Mouse (Mus musculus) heart, embryonic 15.5 days (tissue): ENCODE data around the gene Ssmem1. TPM values are rescaled to one million over a fixed set of nuclear protein-coding genes. Genes with fewer than 3 reads are reported as not detected.

Source experiments
- ATAC-seq: fragments of 200-750 bp; cut with Nextera tagmentation; replicated peaks from 2 replicates; pipeline ENCODE4 v1.8.0; 2017; ENCODE audit warnings: low read depth, moderate TSS enrichment; ENCODE audit not compliant: insufficient number of reproducible peaks, insufficient read depth, low FRiP score
- H3K27ac ChIP-seq: fragments of 300-500 bp; sonication (generic); 2 replicates; pipeline ENCODE4 v1.5.1; 2015; ENCODE audit warnings: mild to moderate bottlenecking, inconsistent platforms
- H3K27me3 ChIP-seq: fragments of 300-500 bp; sonication (generic); 2 replicates; pipeline ENCODE4 v1.6.1; 2015; ENCODE audit warnings: inconsistent platforms
- H3K36me3 ChIP-seq: fragments of 300-500 bp; sonication (generic); 2 replicates; pipeline ENCODE4 v1.6.1; 2015; ENCODE audit warnings: mild to moderate bottlenecking, inconsistent platforms
- H3K4me1 ChIP-seq: fragments of 300-500 bp; sonication (generic); replicated peaks from 2 replicates; pipeline ENCODE4 v1.6.1; 2015; ENCODE audit warnings: inconsistent platforms
- H3K4me2 ChIP-seq: fragments of 300-500 bp; sonication (generic); 2 replicates; pipeline ENCODE4 v1.6.1; 2015; ENCODE audit warnings: inconsistent platforms, mild to moderate bottlenecking, moderate library complexity
- H3K4me3 ChIP-seq: fragments of 300-500 bp; sonication (generic); 2 replicates; pipeline ENCODE4 v1.5.1; 2015; ENCODE audit warnings: mild to moderate bottlenecking, inconsistent platforms
- H3K9ac ChIP-seq: fragments of 300-500 bp; sonication (generic); 2 replicates; pipeline ENCODE4 v1.6.1; 2015; ENCODE audit warnings: mild to moderate bottlenecking, inconsistent platforms
- H3K9me3 ChIP-seq: fragments of 300-500 bp; sonication (generic); replicated peaks from 2 replicates; pipeline ENCODE4 v1.6.1; 2016; ENCODE audit warnings: inconsistent platforms
- WGBS: fragments of 180-500 bp; shearing (Covaris S2); methylation state at CpG from one replicate; pipeline ENCODE4 v1.1.7; 2015; ENCODE audit warnings: mixed read lengths; 5-methylcytosine and 5-hydroxymethylcytosine counted together
- polyA plus RNA-seq: library from polyadenylated mRNA; unstranded; fragments of >200 nt; fragmentation: Nextera tagmentation; extraction: Ambion mirVana; gene quantifications from 2 replicates; pipeline ENCODE4 v1.2.1, GENCODE M21; 2015

The Ssmem1 gene
- polyA plus RNA-seq, 1 experiment from 2014 or later: 0.14 TPM

GRCm38 (mm10) chr6:30546571-30547273 is 37.1 kb downstream of the Ssmem1 start:
- WGBS: 17% methylated on average over 17 of the region's 17 CpGs
- Histone ChIP-seq H3K36me3 (no peaks in the 10 kb centered on the region), H3K4me3 (peak overlapping the region; percentile 30), H3K9ac (0 out of 2 replicates have a peak overlapping the region, but pooled peaks have one; percentile 33), H3K9me3 (no peaks in the 10 kb centered on the region), H3K27ac (peak overlapping the region; percentile 87), H3K27me3 (no peaks in the 10 kb centered on the region), H3K4me1 (peaks cover 51% of the 10 kb centered on the region), H3K4me2 (peak overlapping the region; percentile 59)
- peak; percentile 61; the same call in 1 of the 2 replicates for ATAC-seq

- Histone ChIP-seq H3K36me3 (no peaks in the 10 kb centered on the region), H3K9ac (0 out of 2 replicates have a peak overlapping the region, but pooled peaks have one; percentile 33), H3K27ac (peak overlapping the region; percentile 87), H3K4me3 (peak overlapping the region; percentile 30), H3K27me3 (no peaks in the 10 kb centered on the region), H3K4me1 (peaks cover 53% of the 10 kb centered on the region), H3K9me3 (no peaks in the 10 kb centered on the region), H3K4me2 (peak overlapping the region; percentile 59)
- 1% methylated on average over 15 of the region's 17 CpGs for WGBS
- no peak; the same call in 1 of the 2 replicates for ATAC-seq
These were observed 37.6 kb downstream of the Ssmem1 start for GRCm38 (mm10) chr6:30547274-30547645.

- Histone ChIP-seq H3K36me3 (no peaks in the 10 kb centered on the region), H3K4me3 (peak overlapping the region; percentile 30; the same call in 1 of the 2 replicates), H3K27me3 (no peaks in the 10 kb centered on the region), H3K4me1 (peaks cover 53% of the 10 kb centered on the region), H3K27ac (peak overlapping the region; percentile 87), H3K4me2 (peak overlapping the region; percentile 59), H3K9ac (no peak overlapping the region), H3K9me3 (no peaks in the 10 kb centered on the region)
- WGBS: 39% methylated on average over 9 of the region's 9 CpGs
- no peak for ATAC-seq
These were observed 38.1 kb downstream of the Ssmem1 start for GRCm38 (mm10) chr6:30547656-30548306.

- no peaks in the 10 kb centered on the region for H3K27me3 ChIP-seq
- 34% methylated on average over 15 of the region's 15 CpGs for WGBS
- H3K9ac ChIP-seq: no peak overlapping the region
- ATAC-seq: no peak
- no peaks in the 10 kb centered on the region for H3K36me3 ChIP-seq
- no peaks in the 10 kb centered on the region for H3K9me3 ChIP-seq
- peak overlapping the region; percentile 26 for H3K27ac ChIP-seq
- no peak overlapping the region for H3K4me3 ChIP-seq
- no peak overlapping the region for H3K4me2 ChIP-seq
- H3K4me1 ChIP-seq: peaks cover 44% of the 10 kb centered on the region
These were observed 39.6 kb downstream of the Ssmem1 start for GRCm38 (mm10) chr6:30549231-30549761.

- Histone ChIP-seq H3K27me3 (no peaks in the 10 kb centered on the region), H3K9me3 (no peaks in the 10 kb centered on the region), H3K4me1 (peaks cover 39% of the 10 kb centered on the region), H3K36me3 (no peaks in the 10 kb centered on the region), H3K9ac (no peak overlapping the region), H3K27ac (no peak overlapping the region), H3K4me3 (no peak overlapping the region), H3K4me2 (no peak overlapping the region)
- 85% methylated on average over 7 of the region's 7 CpGs for WGBS
- no peak for ATAC-seq
These were observed 41.0 kb downstream of the Ssmem1 start for GRCm38 (mm10) chr6:30550496-30551192.

- no peak overlapping the region for H3K4me2 ChIP-seq
- no peak overlapping the region for H3K27ac ChIP-seq
- peaks cover 42% of the 10 kb centered on the region for H3K4me1 ChIP-seq
- no peak overlapping the region for H3K4me3 ChIP-seq
- H3K9ac ChIP-seq: no peak overlapping the region
- ATAC-seq: no peak
- no peaks in the 10 kb centered on the region for H3K36me3 ChIP-seq
- no peaks in the 10 kb centered on the region for H3K27me3 ChIP-seq
- H3K9me3 ChIP-seq: no peaks in the 10 kb centered on the region
These were observed 41.5 kb downstream of the Ssmem1 start for GRCm38 (mm10) chr6:30551193-30551515.

GRCm38 (mm10) chr6:30551644-30552580 is 42.3 kb downstream of the Ssmem1 start:
- no peaks in the 10 kb centered on the region for H3K9me3 ChIP-seq
- no peak overlapping the region for H3K4me3 ChIP-seq
- H3K9ac ChIP-seq: no peak overlapping the region
- no peaks in the 10 kb centered on the region for H3K36me3 ChIP-seq
- H3K27ac ChIP-seq: no peak overlapping the region
- WGBS: 39% methylated on average over 23 of the region's 23 CpGs
- no peaks in the 10 kb centered on the region for H3K27me3 ChIP-seq
- peak overlapping the region; percentile 37; the same call in 1 of the 2 replicates for H3K4me2 ChIP-seq
- H3K4me1 ChIP-seq: peaks cover 38% of the 10 kb centered on the region
- ATAC-seq: no peak

GRCm38 (mm10) chr6:30552628-30553027 is 43.0 kb downstream of the Ssmem1 start:
- H3K4me1 ChIP-seq: peaks cover 34% of the 10 kb centered on the region
- no peak overlapping the region for H3K4me3 ChIP-seq
- no peaks in the 10 kb centered on the region for H3K27me3 ChIP-seq
- H3K9ac ChIP-seq: no peak overlapping the region
- peak overlapping the region; percentile 46; the same call in 1 of the 2 replicates for H3K27ac ChIP-seq
- no peaks in the 10 kb centered on the region for H3K9me3 ChIP-seq
- no peak overlapping the region for H3K4me2 ChIP-seq
- no peak for ATAC-seq
- no peaks in the 10 kb centered on the region for H3K36me3 ChIP-seq
- WGBS: 56% methylated on average over 6 of the region's 6 CpGs

- H3K4me2 ChIP-seq: no peak overlapping the region
- no peak overlapping the region for H3K4me3 ChIP-seq
- H3K36me3 ChIP-seq: no peaks in the 10 kb centered on the region
- no peak for ATAC-seq
- H3K4me1 ChIP-seq: peaks cover 26% of the 10 kb centered on the region
- H3K9me3 ChIP-seq: no peaks in the 10 kb centered on the region
- 74% methylated on average over 7 of the region's 7 CpGs for WGBS
- no peaks in the 10 kb centered on the region for H3K27me3 ChIP-seq
- no peak overlapping the region for H3K27ac ChIP-seq
- no peak overlapping the region for H3K9ac ChIP-seq
These were observed 43.8 kb downstream of the Ssmem1 start for GRCm38 (mm10) chr6:30553381-30554010.

- H3K4me3 ChIP-seq: no peak overlapping the region
- ATAC-seq: no peak
- WGBS: 86% methylated on average over 5 of the region's 5 CpGs
These were observed 44.4 kb downstream of the Ssmem1 start for GRCm38 (mm10) chr6:30554092-30554491.

More at GRCm38 (mm10) chr6:30554092-30554491, 44.4 kb downstream of the Ssmem1 start:
- Histone ChIP-seq H3K4me2 (no peak overlapping the region), H3K4me1 (peaks cover 23% of the 10 kb centered on the region), H3K36me3 (no peaks in the 10 kb centered on the region), H3K27ac (no peak overlapping the region), H3K9me3 (no peaks in the 10 kb centered on the region), H3K9ac (no peak overlapping the region), H3K27me3 (no peaks in the 10 kb centered on the region)
